Mouse (Mus musculus) layer of hippocampus, adult 18-20 months (tissue): Measurements from ENCODE around the gene Chtf18. TPM values are rescaled to one million over a fixed set of nuclear protein-coding genes. Genes with fewer than 3 reads are reported as not detected.
A peak's percentile ranks its signal among the peaks of the same experiment; 100 is the strongest.

Experiments used
- DNase-seq, 2 experiments: peaks; one replicate each; pipeline ENCODE4 v3.0.0; 2022; ENCODE audit warnings: low spot score in 2 of 2
- total RNA-seq, 2 experiments: library from RNA; stranded (reverse); gene quantifications; 2 replicates each; pipeline ENCODE4 v1.2.3; 2021

Chtf18 gene
- total RNA-seq, 2 experiments from 2014 or later, result 1.5 to 1.8 TPM

- DNase-seq, result no peak
Observed at GRCm38 (mm10) chr17:25735745-25736144, 8.5 kb upstream of the Chtf18 start, which contains the start of gene Mslnl. Mslnl (plus strand) TSS chr17:25736042.

- DNase-seq, result no peak
Observed at GRCm38 (mm10) chr17:25735246-25735645, 8.0 kb upstream of the Chtf18 start.

- DNase-seq, result peak; percentile 79 to 92
Observed at GRCm38 (mm10) chr17:25732082-25732481, 4.9 kb upstream of the Chtf18 start.

GRCm38 (mm10) chr17:25728009-25728270, 721 bp upstream of the Chtf18 start:
- no peak for DNase-seq

GRCm38 (mm10) chr17:25725264-25725663, 2.0 kb downstream of the Chtf18 start:
- DNase-seq, result no peak

GRCm38 (mm10) chr17:25723919-25724318, 3.3 kb downstream of the Chtf18 start:
- DNase-seq, result no peak

GRCm38 (mm10) chr17:25723470-25723869, 3.7 kb downstream of the Chtf18 start:
- no peak for DNase-seq

- no peak for DNase-seq
Observed at GRCm38 (mm10) chr17:25721476-25721875, 5.7 kb downstream of the Chtf18 start.

GRCm38 (mm10) chr17:25717691-25718090, 9.5 kb downstream of the Chtf18 start:
- no peak for DNase-seq

- no peak for DNase-seq
Observed at GRCm38 (mm10) chr17:25716711-25717637, 10.2 kb downstream of the Chtf18 start, which contains the start of gene Gng13. Gng13 (plus strand) TSS chr17:25717171.

- no peak for DNase-seq
Observed at GRCm38 (mm10) chr17:25716130-25716529, 11.1 kb downstream of the Chtf18 start.

- DNase-seq, result no peak
Observed at GRCm38 (mm10) chr17:25715627-25716026, 11.6 kb downstream of the Chtf18 start.

GRCm38 (mm10) chr17:25711136-25711535, 16.1 kb downstream of the Chtf18 start:
- DNase-seq, result no peak

- no peak for DNase-seq
Observed at GRCm38 (mm10) chr17:25709994-25710393, 17.2 kb downstream of the Chtf18 start.

- no peak for DNase-seq
Observed at GRCm38 (mm10) chr17:25700863-25701496, 26.2 kb downstream of the Chtf18 start.

- DNase-seq, result peak; percentile 47 to 92
Observed at GRCm38 (mm10) chr17:25698446-25698845, 28.8 kb downstream of the Chtf18 start.

GRCm38 (mm10) chr17:25696263-25696662, 31.0 kb downstream of the Chtf18 start:
- DNase-seq, result no peak

GRCm38 (mm10) chr17:25688922-25689321, 38.3 kb downstream of the Chtf18 start:
- no peak for DNase-seq

GRCm38 (mm10) chr17:25686323-25686722, 40.9 kb downstream of the Chtf18 start:
- DNase-seq, result no peak

- DNase-seq, result no peak
Observed at GRCm38 (mm10) chr17:25681636-25682035, 45.6 kb downstream of the Chtf18 start.

- no peak for DNase-seq
Observed at GRCm38 (mm10) chr17:25679818-25680217, 47.4 kb downstream of the Chtf18 start.

- no peak for DNase-seq
Observed at GRCm38 (mm10) chr17:25677969-25678368, 49.2 kb downstream of the Chtf18 start.
